Mouse (Mus musculus) liver, adult (tissue): ENCODE measurements around the gene Gm30737.
"Not testable (repeated sequence)": the region's sequence is repeated elsewhere in the genome, so short reads cannot be mapped to it uniquely, and the experiment has no call there.

Experiments
- GATA4 ChIP-seq: IDR thresholded peaks from 2 replicates; pipeline ENCODE4 v1.6.1; 2014; ENCODE audit warnings: mild to moderate bottlenecking, low read length; ENCODE audit not compliant: insufficient replicate concordance

Gene Gm30737

DNA sequence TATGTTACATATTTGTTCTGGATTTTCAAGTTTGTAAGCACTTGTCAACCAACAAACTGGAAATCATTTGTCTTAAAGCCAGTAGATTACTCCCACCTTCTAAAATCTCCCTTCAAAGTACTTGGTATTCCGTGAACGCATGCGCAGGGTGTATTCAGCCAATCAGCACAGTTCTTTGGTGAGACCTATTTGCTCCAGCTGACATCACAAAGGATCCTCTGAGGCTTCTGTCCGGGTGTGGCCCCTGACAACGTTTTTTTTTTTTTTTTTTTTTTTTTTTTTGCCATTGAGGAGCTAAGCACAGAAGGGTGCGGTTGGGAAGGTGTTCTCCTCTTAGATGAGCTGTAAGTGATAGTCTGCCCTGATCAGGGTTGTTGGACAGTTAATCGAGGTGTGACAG lies at the start of gene Gm30737:
Gene Gm30737 (plus strand): TSS at position 301 of the 400 bp plus-strand sequence.
- not testable (repeated sequence) for TF ChIP-seq GATA4
